Mouse (Mus musculus) olfactory bulb, adult 2 months (tissue): ENCODE measurements around the gene Ttc39b.

Experiments
- CTCF ChIP-seq: fragments of 200-500 bp; IDR thresholded peaks from 2 replicates; pipeline ENCODE4 v1.5.1; 2012; ENCODE audit warnings: low read depth, mild to moderate bottlenecking, low read length, moderate library complexity; ENCODE audit not compliant: insufficient read depth
- POLR2A ChIP-seq: fragments of 200-500 bp; IDR thresholded peaks from 2 replicates; pipeline ENCODE4 v1.6.1; 2012; ENCODE audit warnings: mild to moderate bottlenecking, low read depth, low read length, moderate library complexity; ENCODE audit not compliant: insufficient read depth

DNA sequence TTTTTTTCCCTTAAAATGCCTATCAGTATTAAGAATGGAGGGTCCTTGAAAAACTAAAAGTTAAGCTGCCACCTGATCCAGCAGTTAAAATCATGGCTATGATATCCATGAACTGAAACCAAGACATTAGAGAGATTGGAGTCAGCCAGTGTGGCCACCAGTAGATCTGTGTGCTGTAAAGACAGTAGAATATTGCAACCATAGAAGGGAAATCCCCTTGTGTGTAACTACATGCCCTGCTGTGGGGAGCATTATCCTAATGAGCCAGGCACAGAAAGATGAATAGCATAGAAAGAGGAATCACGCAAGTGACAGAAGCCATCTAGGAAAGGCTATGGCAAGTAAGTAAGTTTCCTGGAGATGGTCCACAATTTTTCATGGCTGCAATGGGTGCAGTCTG lies 24.9 kb upstream of the Ttc39b start:
- no peak for TF ChIP-seq CTCF
- TF ChIP-seq POLR2A, result no peak
